Mouse (Mus musculus) embryo, embryonic 9.5 days (tissue): ENCODE measurements around the gene Plcb4.
"Not testable (repeated sequence)": the region's sequence is repeated elsewhere in the genome, so short reads cannot be mapped to it uniquely, and the experiment has no call there.

ENCODE experiments used
- DNase-seq: peaks from one replicate; pipeline ENCODE4 v3.0.0-alpha.2; 2017; ENCODE audit errors: extremely low spot score

The Plcb4 gene

DNA sequence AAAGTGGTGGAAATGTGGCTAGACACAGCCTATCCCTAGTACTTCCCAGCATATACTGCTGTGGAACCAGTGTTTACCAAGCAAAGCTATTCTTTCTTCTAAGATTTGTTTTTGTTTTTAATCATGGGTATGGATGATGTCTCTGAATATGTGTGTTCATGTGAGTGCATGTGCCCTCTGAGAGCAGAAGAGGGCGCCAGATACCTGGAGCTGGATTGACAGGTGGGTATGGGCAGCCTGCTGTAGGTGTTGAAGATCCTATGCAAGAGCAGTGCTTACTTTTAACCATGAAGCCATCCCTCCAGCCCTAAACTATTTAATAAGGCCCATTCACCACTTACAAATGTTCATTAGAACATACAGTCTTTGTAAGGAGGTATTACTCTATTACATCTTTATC, 231.3 kb downstream of the Plcb4 start:
- DNase-seq = no peak

- DNase-seq = no peak
These were observed 232.3 kb downstream of the Plcb4 start for GRCm38 (mm10) chr2:135891097-135891496.

DNA sequence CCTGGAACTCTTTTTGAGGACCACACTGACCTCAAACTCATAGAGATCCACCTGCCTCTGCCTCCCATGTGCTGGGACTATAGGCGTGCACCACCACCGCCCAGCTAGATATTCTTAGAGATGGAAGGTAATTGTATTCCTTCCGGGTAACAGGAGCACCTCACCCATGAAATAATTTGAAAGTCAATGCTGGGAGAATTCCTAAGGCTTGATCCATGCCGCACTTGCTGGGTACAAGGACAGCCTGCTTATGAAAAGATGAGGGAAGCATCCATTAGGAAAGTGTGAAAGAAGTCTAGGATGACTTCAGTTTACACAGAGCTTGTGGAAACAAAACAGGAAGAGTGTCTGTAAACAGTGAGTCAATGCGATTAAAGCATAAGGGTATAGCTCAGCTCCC, 232.9 kb downstream of the Plcb4 start:
- no peak for DNase-seq

GRCm38 (mm10) chr2:135894582-135894981, 235.8 kb downstream of the Plcb4 start:
- no peak for DNase-seq

GRCm38 (mm10) chr2:135898025-135898424, 239.2 kb downstream of the Plcb4 start:
- DNase-seq = no peak

GRCm38 (mm10) chr2:135899931-135900330, 241.1 kb downstream of the Plcb4 start:
- DNase-seq = not testable (repeated sequence)

- no peak for DNase-seq
These were observed 242.2 kb downstream of the Plcb4 start for GRCm38 (mm10) chr2:135901015-135901414.

DNA sequence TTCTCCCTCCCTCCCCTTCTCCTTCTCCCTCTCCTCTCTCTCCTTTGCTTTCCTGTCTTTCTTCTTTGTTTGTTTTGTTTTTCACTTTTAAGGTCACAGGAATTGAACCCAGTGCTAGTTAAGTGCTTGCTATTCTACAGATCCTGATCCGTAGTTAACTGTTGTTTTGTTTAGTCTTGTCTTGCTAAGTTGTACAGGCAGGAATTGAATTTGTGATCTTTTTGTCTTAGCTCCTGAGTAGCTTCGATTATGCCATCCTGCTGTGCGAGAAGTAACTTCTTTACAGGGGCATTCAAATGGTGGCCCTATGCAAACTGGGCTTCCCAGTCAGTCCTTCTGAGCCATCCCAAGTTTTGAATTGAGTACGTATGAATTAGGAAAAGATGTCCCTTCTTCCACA, 245.5 kb downstream of the Plcb4 start:
- DNase-seq = no peak

DNA sequence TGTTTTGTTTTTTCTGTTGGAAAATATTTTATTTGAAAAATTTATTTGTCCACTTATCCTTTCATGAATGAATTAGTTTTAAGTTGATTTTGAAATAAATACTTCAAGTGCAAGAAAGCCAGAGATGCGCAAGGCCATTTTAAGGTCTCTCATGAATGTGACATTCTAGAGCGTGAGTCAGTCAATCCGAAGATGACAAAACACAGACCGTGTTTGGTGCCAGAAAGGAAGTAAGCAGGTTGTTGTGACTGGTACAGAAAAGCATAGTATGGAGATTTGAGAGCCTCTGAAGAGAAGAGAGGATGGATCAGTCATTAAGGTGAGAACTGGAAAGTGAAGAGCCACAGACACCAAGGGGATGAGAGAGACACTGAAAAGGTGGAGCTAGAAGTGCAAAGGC, 246.0 kb downstream of the Plcb4 start:
- no peak for DNase-seq

- no peak for DNase-seq
These were observed 255.8 kb downstream of the Plcb4 start for GRCm38 (mm10) chr2:135914343-135915261.

DNA sequence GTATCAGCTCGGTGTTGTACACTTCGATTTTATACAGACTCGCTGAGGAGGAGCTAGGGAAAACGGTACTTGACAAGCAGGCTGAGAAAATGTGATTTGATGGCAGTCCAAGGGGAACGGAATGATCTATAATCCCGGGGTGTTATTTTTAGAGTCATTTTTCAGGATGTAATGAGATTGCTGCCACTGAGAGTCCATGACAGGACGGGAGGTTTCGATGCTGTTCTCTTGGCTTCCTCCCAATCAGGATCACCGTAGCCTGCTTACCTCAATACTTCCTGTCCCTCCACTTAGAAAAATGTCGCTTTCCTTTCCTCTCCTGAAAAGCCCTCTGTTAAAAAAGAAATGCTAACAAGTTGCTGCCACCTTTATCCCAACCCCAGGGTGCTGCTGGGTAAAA, 257.1 kb downstream of the Plcb4 start:
- DNase-seq = no peak

DNA sequence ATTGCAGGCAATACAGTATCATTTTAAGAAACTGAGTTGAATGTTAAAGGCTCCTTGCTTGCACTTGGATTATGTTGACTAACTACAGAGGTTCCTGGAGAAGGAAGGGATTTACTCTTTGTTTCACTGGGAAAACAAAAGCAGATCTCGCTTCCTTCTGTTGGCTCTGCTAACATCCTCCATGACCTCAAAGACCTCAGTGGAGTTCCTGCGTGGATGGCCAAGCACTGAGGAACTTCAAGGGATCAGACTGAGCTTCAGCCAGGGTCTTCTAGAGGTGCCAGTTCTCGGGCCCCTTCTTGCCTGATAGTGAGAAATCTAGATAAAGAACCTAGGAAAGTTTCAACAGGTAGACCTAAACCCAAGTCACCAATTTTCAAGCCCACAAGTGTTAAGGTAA, 258.2 kb downstream of the Plcb4 start:
- DNase-seq = no peak

- no peak for DNase-seq
These were observed 259.3 kb downstream of the Plcb4 start for GRCm38 (mm10) chr2:135918116-135918515.

DNA sequence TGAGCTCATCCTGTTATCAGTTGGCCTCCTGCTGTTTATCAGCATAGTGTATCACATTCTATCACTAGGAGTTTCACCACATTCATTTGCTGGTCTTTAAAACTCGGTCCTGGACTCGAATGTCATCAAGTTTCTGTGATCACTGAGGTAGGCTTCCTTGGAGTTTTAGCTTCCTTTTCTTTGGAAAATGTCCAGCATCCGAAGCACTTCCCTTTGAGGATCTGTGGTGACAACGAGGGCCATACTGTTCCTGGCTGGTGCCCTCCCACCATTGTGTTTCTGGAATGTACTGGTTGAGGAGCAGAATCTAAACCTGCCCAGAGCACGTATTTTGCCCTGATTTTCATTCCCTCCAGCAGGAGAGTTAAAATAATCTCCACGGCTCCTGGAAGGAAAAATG, 260.8 kb downstream of the Plcb4 start:
- DNase-seq = no peak

DNA sequence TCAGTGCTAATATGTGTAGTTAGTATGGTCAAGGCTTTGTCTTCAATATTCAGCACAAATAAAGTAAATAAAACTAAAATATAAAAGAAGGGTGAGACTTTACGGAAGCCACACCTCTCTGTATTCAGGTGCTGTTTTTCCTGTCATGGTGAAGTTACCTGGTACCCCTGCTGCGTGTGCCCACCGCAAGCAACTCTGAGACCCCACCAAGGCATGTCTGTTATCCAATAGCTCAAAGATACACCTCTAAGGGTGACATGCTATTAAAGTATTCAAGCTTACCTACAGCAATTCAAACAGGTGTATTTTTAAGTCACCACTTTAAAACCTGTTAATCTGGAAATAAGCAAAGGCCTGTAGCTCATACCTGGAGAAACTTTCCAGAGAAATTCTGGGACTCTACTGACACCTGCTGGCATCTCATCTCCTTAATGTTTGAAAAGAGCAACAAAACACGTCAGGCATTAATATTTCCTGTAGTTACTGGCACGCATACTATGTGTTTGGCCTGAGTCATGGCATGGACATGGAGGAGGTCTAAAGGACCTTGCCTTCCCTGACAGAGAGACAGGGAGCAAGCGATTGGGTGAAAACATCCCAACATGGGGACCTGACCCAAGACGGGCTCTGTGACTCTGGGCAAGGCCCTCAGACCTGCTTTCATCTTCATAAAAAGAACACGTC, 268.0 kb downstream of the Plcb4 start:
- DNase-seq = peak; percentile 27

- no peak for DNase-seq
These were observed 270.4 kb downstream of the Plcb4 start for GRCm38 (mm10) chr2:135929021-135929720.

GRCm38 (mm10) chr2:135930696-135931095, 271.9 kb downstream of the Plcb4 start:
- no peak for DNase-seq

GRCm38 (mm10) chr2:135932569-135932968, 273.8 kb downstream of the Plcb4 start:
- DNase-seq = no peak

- DNase-seq = no peak
These were observed 277.6 kb downstream of the Plcb4 start for GRCm38 (mm10) chr2:135936376-135936775.

DNA sequence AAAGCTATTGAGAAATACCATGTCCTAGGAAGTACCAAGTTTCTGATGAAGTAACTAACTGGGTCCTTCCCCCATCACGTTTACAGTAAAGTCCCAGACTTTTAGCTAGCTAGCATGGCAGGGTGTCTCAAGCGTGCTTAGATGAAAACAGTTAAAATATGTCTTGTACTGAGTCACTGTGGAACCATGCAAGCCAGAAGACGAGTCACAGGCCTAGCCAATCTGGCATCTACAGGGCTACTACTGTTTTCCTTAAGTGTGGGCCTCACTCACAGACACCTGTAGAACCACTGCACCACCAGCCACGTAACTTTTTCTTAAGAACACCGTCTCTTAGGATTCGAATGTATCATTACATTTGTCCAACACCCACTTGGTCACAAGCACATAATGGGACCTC, 278.8 kb downstream of the Plcb4 start:
- no peak for DNase-seq

DNA sequence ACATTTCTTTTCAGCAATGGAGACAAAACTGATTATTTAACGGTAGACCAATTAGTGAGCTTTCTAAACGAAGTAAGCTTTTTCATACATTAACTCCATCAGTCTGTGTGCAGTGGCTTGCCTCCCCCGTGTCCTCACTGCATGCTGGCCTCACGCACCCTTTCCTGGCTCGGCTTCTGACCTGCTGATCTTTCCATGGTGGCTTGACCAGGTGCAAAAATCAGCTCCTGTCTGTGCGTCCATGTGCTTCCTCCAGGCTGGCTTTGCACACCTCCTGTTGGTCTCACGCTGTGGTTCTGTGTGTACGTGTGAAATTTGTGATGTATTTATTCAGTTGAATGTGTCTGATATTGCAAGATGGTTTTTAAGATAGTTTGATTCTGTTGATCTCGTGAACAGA, 281.1 kb downstream of the Plcb4 start:
- DNase-seq = no peak

DNA sequence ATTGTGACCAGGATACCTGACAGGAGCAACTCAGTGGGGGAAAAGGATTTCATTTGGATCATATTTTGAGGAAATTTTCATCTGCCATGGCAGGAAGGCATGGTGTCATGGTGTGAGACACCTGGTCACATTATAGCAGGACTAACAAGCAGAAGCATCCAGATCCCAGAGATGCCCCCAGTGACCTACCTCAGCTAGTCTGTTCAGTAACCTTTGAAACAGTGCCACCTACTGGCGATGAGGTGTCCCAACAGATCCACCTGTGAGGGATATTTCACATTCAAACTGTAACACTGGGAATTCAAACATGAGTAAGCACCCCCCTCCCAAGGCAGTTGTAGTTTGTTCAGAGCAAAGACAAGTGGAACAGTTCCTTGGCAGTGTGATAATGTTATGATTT, 289.0 kb downstream of the Plcb4 start:
- DNase-seq = no peak
